Mouse (Mus musculus) embryonic fibroblast, embryonic 13.5 days (primary cell): ENCODE data around the gene Aldh3a2.
"Not testable (repeated sequence)": the region's sequence is repeated elsewhere in the genome, so short reads cannot be mapped to it uniquely, and the experiment has no call there.

Experiments
- CTCF ChIP-seq: IDR thresholded peaks from 2 replicates; pipeline ENCODE4 v1.5.1; 2011; ENCODE audit warnings: mild to moderate bottlenecking, control low read depth, low read length, moderate library complexity, borderline replicate concordance; ENCODE audit not compliant: insufficient read depth
- POLR2A ChIP-seq: IDR thresholded peaks from 2 replicates; pipeline ENCODE4 v1.6.1; 2011; ENCODE audit warnings: low read depth, mild to moderate bottlenecking, control low read depth, low read length, moderate library complexity

- TF ChIP-seq CTCF, POLR2A: not testable (repeated sequence)
These were observed 37.3 kb upstream of the Aldh3a2 start for GRCm38 (mm10) chr11:61304535-61304934.
